Mouse (Mus musculus): ENCODE results near the gene Ifna16.

Gene Ifna16

DNA sequence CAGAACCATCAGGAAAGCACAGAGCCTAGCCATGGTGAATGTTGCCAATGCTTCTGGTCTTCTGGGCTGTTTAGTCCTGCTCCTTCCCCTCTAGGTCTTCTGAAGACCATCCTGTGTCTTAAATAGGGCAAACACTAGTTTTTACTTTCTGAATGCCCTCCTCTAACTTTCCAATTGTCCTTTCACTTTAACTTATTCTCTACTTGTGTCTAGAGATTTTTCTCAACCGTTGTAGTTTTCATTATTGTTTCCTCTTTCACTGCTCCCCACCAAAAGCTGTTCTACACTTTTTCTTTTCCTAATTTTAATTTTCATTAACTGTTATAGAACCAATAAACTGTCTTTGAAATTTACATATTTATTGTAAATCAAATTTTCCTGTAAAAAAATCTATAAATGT is at the start of gene Ifna16:
Gene Ifna16, minus strand, starts transcription at position 101 of the 400 bp plus-strand sequence.
- no peak for TF ChIP-seq GATA4 (IDR thresholded peaks at IDR 0.05; ENCODE audit: insufficient replicate concordance, low read length)

DNA sequence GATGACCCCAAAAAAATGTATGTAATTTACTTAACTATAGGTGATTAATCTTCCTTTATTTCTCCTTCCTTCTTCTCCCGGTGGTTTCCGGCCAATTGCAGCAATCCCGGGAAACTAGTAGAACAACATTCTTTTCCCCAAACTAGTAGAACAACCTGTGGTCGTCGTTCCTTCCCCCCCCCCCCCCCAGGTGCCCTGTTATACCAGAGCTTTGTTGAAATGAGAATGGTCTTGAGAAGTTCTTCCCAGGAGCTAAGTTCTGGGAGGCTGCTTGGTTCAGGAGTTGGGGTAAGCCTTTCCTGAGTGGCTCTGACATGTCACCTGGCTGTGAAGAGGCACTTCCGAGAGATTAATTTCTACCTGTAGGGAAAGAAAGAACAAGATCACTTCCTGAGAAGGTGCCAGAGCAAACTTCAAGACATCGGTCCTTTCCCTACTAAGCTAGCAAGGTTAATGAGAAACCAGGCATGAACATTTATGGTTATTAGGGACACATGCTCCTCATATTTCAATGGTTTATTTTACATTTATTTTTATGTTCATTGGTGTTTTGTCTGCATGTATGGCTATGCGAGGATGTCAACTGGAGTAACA is 46.9 kb upstream of the Ifna16 start:
- TF ChIP-seq GATA4 (IDR thresholded peaks at IDR 0.05; ENCODE audit: insufficient replicate concordance, low read length) = no peak

GRCm38 (mm10) chr4:88721791-88722721 is 45.3 kb upstream of the Ifna16 start, which contains the start of the genes Gm26566 and Klhl9:
TSS of gene Gm26566 (plus strand) at chr4:88721805.
TSS of gene Klhl9 (minus strand) at chr4:88722465.
- peak; percentile 46; the same call in 1 of the 2 replicates for TF ChIP-seq GATA4 (IDR thresholded peaks at IDR 0.05; ENCODE audit: insufficient replicate concordance, low read length)

- no peak for TF ChIP-seq GATA4 (IDR thresholded peaks at IDR 0.05; ENCODE audit: insufficient replicate concordance, low read length)
Measured at GRCm38 (mm10) chr4:88718715-88719114, 42.0 kb upstream of the Ifna16 start.

DNA sequence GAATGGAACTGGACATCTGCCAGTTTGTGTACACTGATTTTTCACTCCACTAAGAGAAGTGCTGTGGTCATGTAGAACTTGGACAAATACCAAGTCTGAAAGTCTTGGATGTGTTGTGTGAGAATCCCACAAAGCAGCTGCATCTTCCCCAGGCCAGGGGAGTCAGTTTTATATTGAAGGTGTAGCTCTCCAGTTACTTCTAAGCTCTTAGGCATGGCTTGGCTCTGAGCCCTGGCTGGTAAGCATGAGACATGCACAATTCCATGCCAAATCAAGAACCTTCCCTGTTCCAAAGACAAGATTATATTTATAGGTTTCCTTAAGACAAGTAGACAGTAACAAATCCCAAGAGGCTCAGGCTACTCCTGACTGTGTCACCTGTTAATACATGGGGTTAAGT is 38.3 kb upstream of the Ifna16 start:
- no peak for TF ChIP-seq GATA4 (IDR thresholded peaks at IDR 0.05; ENCODE audit: insufficient replicate concordance, low read length)

- no peak for TF ChIP-seq GATA4 (IDR thresholded peaks at IDR 0.05; ENCODE audit: insufficient replicate concordance, low read length)
Measured at GRCm38 (mm10) chr4:88714281-88714680, 37.6 kb upstream of the Ifna16 start.

DNA sequence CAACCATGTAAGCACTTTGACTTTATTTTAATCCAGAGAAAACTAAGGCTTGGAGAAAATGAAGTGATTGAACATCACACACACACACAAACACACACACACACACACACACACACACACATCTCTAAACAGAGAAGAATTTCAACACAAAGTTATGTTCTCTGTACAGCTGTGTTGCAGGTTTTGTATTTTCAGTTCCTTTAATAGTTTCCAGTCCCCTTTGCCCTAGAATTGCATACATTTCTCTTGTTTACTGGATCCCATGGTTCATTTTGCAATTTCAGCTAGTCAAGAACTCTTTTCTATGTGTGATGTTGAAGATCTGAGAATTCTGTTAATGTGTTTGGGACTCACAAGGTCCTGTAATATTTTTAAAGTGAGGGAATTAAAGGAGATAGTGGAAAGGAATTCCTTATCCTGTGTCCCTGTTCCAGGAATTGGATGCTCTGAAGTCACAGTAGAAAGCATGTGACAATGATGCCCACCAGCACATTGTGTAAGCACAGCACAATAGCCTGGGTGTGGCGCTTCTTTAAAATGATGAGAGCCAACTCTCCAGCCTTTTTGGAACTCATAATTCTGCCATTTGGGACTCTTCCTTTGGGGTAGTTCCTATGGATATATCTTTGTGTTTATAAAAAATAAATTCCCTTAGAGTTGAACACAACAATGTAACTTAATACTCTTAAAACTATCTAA is 30.6 kb upstream of the Ifna16 start:
- TF ChIP-seq GATA4 (IDR thresholded peaks at IDR 0.05; ENCODE audit: insufficient replicate concordance, low read length) = no peak

DNA sequence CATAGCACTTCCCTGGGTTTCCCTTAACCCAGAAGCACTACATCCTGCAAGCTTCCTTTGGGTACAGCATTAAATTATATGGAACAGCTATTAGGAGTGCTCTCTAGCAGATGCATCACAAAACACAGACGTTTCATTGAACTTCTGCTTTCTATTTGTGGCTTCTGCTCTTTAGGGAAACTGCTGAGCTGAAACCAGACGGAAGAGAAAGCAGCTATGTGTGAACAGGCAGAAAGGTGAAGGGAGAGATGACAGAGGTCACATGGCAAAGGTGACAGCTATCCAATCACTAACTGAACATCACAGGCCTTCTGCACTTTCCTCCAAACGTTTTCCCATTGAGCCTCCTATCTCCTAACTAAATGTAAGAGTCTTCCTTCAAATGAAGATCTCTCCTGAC is 29.2 kb upstream of the Ifna16 start:
- no peak for TF ChIP-seq GATA4 (IDR thresholded peaks at IDR 0.05; ENCODE audit: insufficient replicate concordance, low read length)

DNA sequence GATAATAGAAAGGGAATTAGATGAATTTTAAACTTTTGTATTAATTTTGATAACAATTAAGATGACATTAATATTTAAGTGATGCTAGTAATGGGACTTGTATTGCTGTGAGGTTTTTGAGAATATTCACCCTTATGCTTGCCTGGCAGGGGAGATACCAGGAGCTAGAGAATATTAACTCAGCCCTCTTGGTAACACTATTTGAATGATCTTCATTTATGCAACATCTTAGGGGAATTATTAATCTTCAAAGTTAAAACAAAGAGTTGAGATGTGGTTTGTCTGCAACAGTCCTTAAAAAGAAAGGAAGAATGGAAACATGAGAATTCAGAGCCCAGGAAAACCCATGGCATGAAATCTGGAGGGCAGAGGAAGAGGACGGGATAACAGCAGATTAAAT is 22.6 kb upstream of the Ifna16 start:
- TF ChIP-seq GATA4 (IDR thresholded peaks at IDR 0.05; ENCODE audit: insufficient replicate concordance, low read length) = no peak

DNA sequence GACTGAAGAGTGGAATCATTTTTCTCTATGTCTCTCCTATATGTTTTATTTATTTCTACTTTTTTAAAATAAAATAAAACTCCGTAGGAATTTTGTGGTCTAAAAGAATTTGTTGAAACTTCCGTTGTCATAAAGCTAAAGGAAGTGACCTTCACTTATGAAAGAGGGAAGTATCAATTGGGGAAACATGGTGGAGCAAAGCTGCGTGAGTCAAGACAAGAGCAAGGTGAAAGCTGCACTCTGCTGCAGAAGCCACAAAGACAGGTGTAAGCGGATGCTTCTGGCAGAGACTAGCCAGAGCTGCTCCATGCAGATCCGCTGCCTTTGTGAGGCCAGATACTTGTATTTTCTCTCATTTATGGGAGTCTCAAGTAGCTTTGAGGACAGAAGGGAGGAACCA is 22.1 kb upstream of the Ifna16 start:
- no peak for TF ChIP-seq GATA4 (IDR thresholded peaks at IDR 0.05; ENCODE audit: insufficient replicate concordance, low read length)

GRCm38 (mm10) chr4:88697753-88698152 is 21.0 kb upstream of the Ifna16 start:
- no peak for TF ChIP-seq GATA4 (IDR thresholded peaks at IDR 0.05; ENCODE audit: insufficient replicate concordance, low read length)

DNA sequence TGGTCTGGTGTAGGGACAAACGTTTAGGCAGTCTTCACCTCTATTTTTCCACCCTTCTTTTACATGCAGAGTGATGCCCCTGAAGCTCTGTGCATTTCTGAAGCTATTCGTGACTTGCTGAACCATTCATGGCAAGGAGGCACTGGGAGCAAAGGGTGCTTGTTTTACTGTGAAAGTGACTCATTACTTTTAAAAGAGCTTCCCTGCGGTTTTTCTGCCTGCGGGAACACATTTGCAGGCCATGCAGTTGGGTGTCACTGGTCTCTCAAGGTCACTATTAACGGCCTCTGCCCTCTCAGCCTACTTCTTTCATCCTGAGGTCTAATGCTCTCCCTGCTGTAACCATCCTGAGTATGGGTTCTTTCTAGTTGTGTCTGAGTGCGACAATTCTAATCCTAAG is 20.4 kb upstream of the Ifna16 start:
- TF ChIP-seq GATA4 (IDR thresholded peaks at IDR 0.05; ENCODE audit: insufficient replicate concordance, low read length) = no peak

DNA sequence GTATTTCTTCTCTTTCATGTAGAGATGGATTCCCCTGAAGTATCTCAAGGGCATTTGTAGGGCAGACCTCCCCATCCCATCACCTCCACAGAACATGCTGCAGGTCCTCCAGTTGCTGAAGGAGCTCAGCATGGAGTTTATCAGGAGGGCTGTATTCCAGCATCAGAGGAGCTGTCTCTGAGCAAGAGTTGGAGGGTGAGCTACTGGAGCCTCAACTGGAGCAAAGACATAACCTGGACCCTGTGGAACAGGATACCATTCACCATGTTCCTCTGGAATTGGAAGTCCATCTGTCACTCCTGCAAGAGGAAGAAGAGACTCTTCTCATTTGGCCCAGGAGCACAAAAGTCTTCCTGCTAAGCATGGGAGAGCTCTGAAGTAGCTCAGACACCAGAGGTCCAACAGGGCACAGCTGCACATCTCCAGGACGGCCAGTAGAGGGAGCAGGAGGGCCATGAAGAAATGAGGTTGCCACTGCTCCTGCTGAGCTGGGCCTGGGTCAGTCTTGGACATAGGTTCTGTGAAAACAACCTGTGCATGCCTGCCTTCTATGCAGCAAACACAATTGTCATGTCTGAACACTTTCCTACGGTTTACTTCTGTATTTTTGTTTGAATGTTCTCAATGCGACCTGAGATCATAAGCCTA is 19.6 kb upstream of the Ifna16 start:
- no peak for TF ChIP-seq GATA4 (IDR thresholded peaks at IDR 0.05; ENCODE audit: insufficient replicate concordance, low read length)

DNA sequence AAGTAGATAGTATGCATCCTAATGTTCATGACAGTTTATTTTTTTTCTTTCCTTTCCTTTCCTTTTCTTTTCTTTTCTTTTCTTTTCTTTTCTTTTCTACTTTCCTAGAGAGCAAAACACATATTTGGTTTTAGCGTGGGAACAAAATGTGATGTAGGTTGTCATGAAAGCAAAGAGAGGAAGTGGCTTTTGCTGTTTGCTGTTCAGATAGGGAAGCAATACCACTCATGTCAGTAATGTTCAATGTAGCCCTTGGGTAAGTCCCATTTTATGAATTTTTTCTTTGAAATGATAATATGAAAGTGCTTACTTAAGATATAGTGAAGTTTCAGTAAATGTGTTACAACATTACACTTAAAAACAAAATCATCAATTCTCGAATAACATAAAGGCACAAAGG is 16.7 kb upstream of the Ifna16 start:
- no peak for TF ChIP-seq GATA4 (IDR thresholded peaks at IDR 0.05; ENCODE audit: insufficient replicate concordance, low read length)

- TF ChIP-seq GATA4 (IDR thresholded peaks at IDR 0.05; ENCODE audit: insufficient replicate concordance, low read length) = no peak
Measured at GRCm38 (mm10) chr4:88692537-88692936, 15.8 kb upstream of the Ifna16 start.

Measured in liver, adult (tissue).